Mouse (Mus musculus): ENCODE results near the gene Hoxc6. TPM values are rescaled to one million over a fixed set of nuclear protein-coding genes. Genes with fewer than 3 reads are reported as not detected.

Hoxc6 gene
- total and polyA plus RNA-seq, 3 experiments: 0.42 to 4.5 (median 0.79) TPM

GRCm38 (mm10) chr15:103060021-103060340, 61.9 kb downstream of the Hoxc6 start:
- H3K4me2 ChIP-seq (ENCODE audit: insufficient read depth, low read depth, poor library complexity, severe bottlenecking): no peak overlapping the region
- dilution Hi-C loops (cut with MboI; ENCODE audit: extremely low pct_ligation_motif_present, extremely low pct_unique_long_range_greater_than_20kb, low sequenced_read_pairs): no loop called here
- H3K79me2 ChIP-seq (replicated peaks; ENCODE audit: control insufficient read depth, extremely low read depth, insufficient read depth, poor library complexity, severe bottlenecking): no peaks in the 10 kb centered on the region
- H3K27ac ChIP-seq (ENCODE audit: insufficient read depth, low read depth): no peak overlapping the region
- TF ChIP-seq CHD2 (IDR thresholded peaks at IDR 0.05; ENCODE audit: low read length): no peak
- no peak for TF ChIP-seq SIN3A (IDR thresholded peaks at IDR 0.05; ENCODE audit: low read length)
- TF ChIP-seq RCOR1 (conservative IDR thresholded peaks at IDR 0.05; ENCODE audit: low read depth, low read length): no peak
- no peak for TF ChIP-seq ZKSCAN1 (IDR thresholded peaks at IDR 0.05; ENCODE audit: borderline replicate concordance, low read depth, low read length)
- TF ChIP-seq MXI1 (IDR thresholded peaks at IDR 0.05; ENCODE audit: low read depth, low read length): no peak
- TF ChIP-seq ZMIZ1 (IDR thresholded peaks at IDR 0.05; ENCODE audit: low read depth, low read length): no peak
- TF ChIP-seq RAD21 (IDR thresholded peaks at IDR 0.05; ENCODE audit: low read depth, low read length): no peak
- no peak for TF ChIP-seq NRF1 (IDR thresholded peaks at IDR 0.05; ENCODE audit: low read depth, low read length)
- TF ChIP-seq USF2 (conservative IDR thresholded peaks at IDR 0.05; ENCODE audit: low read depth, low read length): no peak
- no peak for TF ChIP-seq KAT2A (IDR thresholded peaks at IDR 0.05; ENCODE audit: insufficient replicate concordance, low read length)
- TF ChIP-seq MAZ (IDR thresholded peaks at IDR 0.05; ENCODE audit: low read depth, low read length): no peak
- TF ChIP-seq POLR2A (IDR thresholded peaks at IDR 0.05; ENCODE audit: low read depth, low read length): no peak
- H3K9ac ChIP-seq (ENCODE audit: insufficient read depth, low read depth): no peak overlapping the region
- no peak for DNase-seq (ENCODE audit: extremely low read depth)
- no peaks in the 10 kb centered on the region for H3K36me3 ChIP-seq (replicated peaks in 1 of 2; ENCODE audit: control insufficient read depth in 1 of 2, insufficient read depth in 1 of 2, low read length in 1 of 2)
- peaks cover 1% of the 10 kb centered on the region for H3K27me3 ChIP-seq (replicated peaks)
- in situ Hi-C loops (cut with MboI; ENCODE audit: low pct_ligation_motif_present, low pct_unique_long_range_greater_than_20kb, low sequenced_read_pairs): no loop called here
- peaks cover 0 to 14% of the 10 kb centered on the region in 2 experiments; a peak in 2 of 4 replicates for H3K4me1 ChIP-seq (ENCODE audit: control insufficient read depth in 1 of 2, insufficient read depth in 2 of 2)
- H3K9me3 ChIP-seq (replicated peaks; ENCODE audit: low read length): no peaks in the 10 kb centered on the region
- no peak overlapping the region for H3K4me3 ChIP-seq (replicated peaks in 1 of 3; ENCODE audit: low read depth in 2 of 3, low read length in 2 of 3, poor library complexity in 1 of 3)

GRCm38 (mm10) chr15:103060341-103061130, 62.5 kb downstream of the Hoxc6 start:
- Histone ChIP-seq H3K4me3 (replicated peaks in 1 of 3; ENCODE audit: low read depth in 2 of 3, low read length in 2 of 3, poor library complexity in 1 of 3) (no peak overlapping the region), H3K36me3 (replicated peaks in 1 of 2; ENCODE audit: control insufficient read depth in 1 of 2, insufficient read depth in 1 of 2, low read length in 1 of 2) (no peaks in the 10 kb centered on the region), H3K27me3 (replicated peaks) (peaks cover 1% of the 10 kb centered on the region), H3K79me2 (replicated peaks; ENCODE audit: control insufficient read depth, extremely low read depth, insufficient read depth, poor library complexity, severe bottlenecking) (no peaks in the 10 kb centered on the region), H3K9me3 (replicated peaks; ENCODE audit: low read length) (no peaks in the 10 kb centered on the region), H3K4me2 (ENCODE audit: insufficient read depth, low read depth, poor library complexity, severe bottlenecking) (no peak overlapping the region), H3K4me1 (ENCODE audit: control insufficient read depth in 1 of 2, insufficient read depth in 2 of 2) (peaks cover 0 to 8% of the 10 kb centered on the region in 2 experiments; a peak in 2 of 4 replicates), H3K27ac (ENCODE audit: insufficient read depth, low read depth) (no peak overlapping the region), H3K9ac (ENCODE audit: insufficient read depth, low read depth) (no peak overlapping the region)
- dilution Hi-C loops (cut with MboI; ENCODE audit: extremely low pct_ligation_motif_present, extremely low pct_unique_long_range_greater_than_20kb, low sequenced_read_pairs): no loop called here
- DNase-seq (ENCODE audit: extremely low read depth): no peak
- in situ Hi-C loops (cut with MboI; ENCODE audit: low pct_ligation_motif_present, low pct_unique_long_range_greater_than_20kb, low sequenced_read_pairs): no loop called here
- TF ChIP-seq CHD2 (IDR thresholded peaks at IDR 0.05; ENCODE audit: low read length): no peak
- no peak for TF ChIP-seq ELF1 (IDR thresholded peaks at IDR 0.05; ENCODE audit: low read depth, low read length)
